Mouse (Mus musculus) ES-CJ7 (cell line): ENCODE data around the gene Vps8.
A peak's percentile ranks its signal among the peaks of the same experiment; 100 is the strongest.

ENCODE experiments used
- DNase-seq: peaks from one replicate; pipeline ENCODE4 v3.0.0; 2011; ENCODE audit warnings: low read depth, low spot score

The Vps8 gene

GRCm38 (mm10) chr16:21550453-21550852 lies 127.5 kb downstream of the Vps8 start:
- DNase-seq, result no peak

DNA sequence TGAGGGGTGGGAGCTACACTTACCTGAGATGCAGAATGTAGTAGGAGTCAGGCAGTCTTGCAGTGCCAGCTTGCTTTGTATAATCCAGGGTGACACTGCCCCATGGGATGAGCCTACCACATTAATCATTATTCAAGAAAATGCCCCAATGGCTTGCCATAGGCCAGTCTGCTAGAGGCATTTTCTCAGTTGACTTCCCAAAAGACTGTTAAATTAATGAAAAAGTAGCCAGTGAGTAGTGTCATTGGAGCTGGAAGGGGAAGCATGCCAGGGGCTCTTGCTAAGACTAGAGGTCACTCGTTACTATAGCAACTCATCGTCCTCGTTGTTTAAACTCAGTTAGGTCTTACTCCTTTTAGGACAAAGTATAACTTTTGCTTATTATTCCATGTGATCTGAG lies 130.6 kb downstream of the Vps8 start:
- DNase-seq, result no peak

- no peak for DNase-seq
Observed at GRCm38 (mm10) chr16:21562625-21563300, 139.8 kb downstream of the Vps8 start.

- DNase-seq, result no peak
Observed at GRCm38 (mm10) chr16:21563322-21563721, 140.4 kb downstream of the Vps8 start.

DNA sequence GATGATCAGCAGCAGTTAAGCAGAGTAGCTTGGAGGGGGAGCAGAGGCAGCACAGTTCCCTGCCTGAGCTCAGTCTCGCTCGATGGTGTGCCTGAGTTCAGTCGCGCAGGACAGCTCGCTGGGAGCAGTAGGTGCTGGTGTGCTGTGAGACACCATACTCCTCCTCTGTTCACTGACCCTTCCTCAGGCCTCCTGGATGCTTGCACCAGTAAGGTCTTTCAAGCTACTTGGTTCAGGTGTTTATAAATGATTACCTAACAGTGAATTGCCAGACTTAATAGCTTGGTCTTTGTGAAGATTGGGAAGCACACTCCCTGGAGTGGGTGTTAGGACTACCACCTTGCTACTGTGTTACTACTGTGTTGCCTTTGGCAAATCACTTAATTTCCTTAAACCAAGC lies 144.2 kb downstream of the Vps8 start:
- no peak for DNase-seq

DNA sequence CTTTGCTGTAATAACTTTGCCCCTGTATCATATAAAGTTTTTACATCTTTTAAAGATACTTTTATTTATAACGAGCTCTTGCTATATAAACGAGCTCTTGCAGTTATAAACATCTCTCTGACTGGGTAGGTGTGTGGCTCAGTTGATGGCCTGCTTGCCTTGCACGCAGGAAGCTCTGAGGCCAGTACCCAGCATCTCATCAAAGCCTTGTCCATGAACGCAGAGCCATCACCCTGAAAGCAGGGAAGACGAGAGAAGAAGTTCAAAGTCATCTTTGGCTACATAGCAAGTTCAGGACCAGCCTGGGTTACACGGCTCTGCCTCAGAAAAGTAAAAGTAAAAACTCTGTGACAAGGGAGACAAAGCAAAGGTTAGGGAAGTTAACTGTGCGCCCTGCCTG lies 147.0 kb downstream of the Vps8 start:
- DNase-seq, result no peak

DNA sequence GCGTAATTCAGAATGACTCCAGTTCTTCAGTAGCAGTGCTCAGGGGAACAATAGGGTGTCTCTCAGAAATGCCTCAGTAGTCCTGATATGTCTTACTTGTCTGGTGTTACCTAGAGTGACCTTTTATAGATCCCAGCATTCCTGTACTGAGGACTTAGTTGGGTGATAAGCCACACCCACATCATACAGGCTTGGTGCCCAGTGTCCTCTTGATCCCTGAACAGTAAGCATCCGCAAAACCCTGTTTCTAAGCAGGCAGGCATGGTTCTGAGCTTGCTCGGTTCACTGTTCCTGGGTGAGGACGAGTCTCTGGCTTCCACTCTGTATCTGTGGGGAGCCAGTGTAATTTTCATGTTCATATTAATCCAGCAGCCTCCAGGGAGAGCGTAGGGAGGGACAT lies 147.9 kb downstream of the Vps8 start:
- no peak for DNase-seq

- DNase-seq, result no peak
Observed at GRCm38 (mm10) chr16:21576000-21576420, 153.1 kb downstream of the Vps8 start.

DNA sequence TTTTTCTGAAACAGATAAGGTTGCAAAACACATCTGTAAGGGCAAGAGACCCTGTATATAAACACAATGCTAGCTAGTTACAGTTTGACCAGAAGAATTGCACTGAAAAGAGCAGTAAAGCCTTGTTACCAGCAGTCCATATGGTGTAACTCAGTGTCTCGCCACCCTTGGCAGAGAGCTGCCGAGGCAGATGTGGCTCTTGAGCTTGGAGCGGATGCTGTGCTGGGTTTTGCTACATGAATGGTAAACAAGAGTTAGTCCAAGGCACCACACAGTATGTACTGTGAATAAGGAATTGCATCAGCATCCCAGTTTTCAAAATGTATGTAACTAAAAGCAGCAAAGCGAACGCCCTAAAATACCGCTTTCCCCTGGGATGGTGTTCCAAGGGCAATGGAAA lies 166.2 kb downstream of the Vps8 start:
- no peak for DNase-seq

DNA sequence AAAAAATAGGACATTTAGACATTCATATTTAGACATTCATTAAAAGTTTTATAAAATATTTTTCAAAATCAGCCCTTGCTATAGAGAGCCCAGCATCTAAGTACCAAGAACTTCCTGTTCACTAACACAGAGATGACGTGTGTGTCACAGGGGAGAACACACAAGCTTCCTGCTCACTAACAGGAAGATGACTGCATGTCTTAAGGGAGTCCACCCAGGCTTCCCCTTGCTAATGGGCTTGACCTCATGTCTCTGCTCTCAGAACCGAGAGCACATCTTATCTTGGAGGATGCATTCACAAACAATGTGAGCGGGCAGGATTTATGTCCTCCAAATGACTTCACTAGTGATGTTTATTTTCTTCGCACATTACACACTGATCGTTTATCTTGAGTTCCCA lies 167.9 kb downstream of the Vps8 start:
- DNase-seq, result no peak

DNA sequence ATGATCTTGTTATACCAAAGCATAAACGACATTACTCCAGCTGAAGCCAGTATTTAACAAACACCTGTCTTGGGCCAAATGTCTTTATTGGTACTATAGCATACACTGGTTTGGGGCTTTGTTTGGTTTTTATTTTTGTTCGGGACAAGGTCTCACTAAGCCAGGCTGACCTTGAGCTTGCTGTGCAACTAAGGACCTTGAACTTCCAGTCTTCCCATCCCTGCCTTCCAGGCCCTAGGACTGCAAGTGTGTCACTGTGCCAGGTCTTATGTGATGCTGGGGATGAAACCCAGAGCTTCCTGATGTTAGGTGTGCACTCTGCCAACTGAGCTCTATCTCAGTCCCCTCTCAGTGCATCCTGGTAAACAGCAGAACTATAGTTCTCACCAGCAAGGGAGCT lies 168.6 kb downstream of the Vps8 start:
- no peak for DNase-seq

- DNase-seq, result no peak
Observed at GRCm38 (mm10) chr16:21595539-21595938, 172.6 kb downstream of the Vps8 start.

GRCm38 (mm10) chr16:21604354-21604753 lies 181.4 kb downstream of the Vps8 start:
- no peak for DNase-seq

- no peak for DNase-seq
Observed at GRCm38 (mm10) chr16:21606249-21607020, 183.5 kb downstream of the Vps8 start.

DNA sequence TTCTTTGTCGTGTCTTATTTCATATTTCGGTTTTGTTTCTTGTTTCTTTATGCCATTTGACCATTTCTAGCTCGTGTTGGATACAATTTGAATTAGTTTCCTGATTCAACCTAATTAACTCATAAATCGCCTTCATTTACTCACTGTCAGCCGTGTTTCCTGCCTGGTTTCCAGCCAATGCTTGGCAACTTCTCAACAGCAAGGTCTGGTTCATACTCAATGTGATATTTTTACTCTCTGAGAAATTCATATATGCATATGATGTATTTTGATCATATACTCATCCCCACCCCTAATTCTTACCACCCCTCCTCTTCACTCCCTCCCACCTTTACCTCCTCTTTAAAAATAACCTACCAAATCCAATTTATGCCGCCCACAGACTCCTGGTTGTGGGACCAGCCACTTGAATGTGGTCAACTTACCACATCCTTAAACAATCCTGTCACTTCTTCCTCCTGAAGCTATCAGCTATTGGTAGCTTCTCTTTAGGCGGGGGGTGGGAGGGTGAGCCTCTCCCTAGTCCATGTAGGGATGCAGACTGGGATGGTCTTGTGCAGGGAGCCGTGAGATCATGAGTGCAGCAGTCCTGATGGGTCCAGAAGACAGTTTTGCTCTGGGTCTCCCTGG lies 184.2 kb downstream of the Vps8 start:
- DNase-seq, result no peak

DNA sequence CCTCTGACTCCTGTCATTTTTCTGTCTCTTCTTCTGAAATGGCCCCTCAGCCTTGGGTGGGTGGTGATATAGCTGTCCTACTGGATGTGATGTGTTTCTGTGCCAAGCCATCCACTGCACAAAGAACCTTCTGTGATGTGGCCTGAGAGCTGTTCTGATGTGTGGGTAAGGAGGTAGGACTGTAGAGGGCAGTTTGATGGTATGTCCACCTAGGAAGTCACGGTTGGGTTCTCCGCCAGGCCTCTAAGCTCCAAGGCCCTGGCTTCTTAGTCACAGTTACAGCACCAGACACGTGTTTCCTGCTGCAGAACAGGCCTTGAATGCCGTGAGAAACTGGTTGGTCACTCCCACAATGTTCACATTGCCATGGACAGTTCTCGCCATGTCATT lies 184.7 kb downstream of the Vps8 start:
- DNase-seq, result no peak

GRCm38 (mm10) chr16:21608176-21608865 lies 185.4 kb downstream of the Vps8 start:
- no peak for DNase-seq

GRCm38 (mm10) chr16:21610473-21610872 lies 187.6 kb downstream of the Vps8 start:
- no peak for DNase-seq

GRCm38 (mm10) chr16:21615802-21616201 lies 192.9 kb downstream of the Vps8 start:
- peak; percentile 53 for DNase-seq

- DNase-seq, result no peak
Observed at GRCm38 (mm10) chr16:21620630-21621029, 197.7 kb downstream of the Vps8 start.

DNA sequence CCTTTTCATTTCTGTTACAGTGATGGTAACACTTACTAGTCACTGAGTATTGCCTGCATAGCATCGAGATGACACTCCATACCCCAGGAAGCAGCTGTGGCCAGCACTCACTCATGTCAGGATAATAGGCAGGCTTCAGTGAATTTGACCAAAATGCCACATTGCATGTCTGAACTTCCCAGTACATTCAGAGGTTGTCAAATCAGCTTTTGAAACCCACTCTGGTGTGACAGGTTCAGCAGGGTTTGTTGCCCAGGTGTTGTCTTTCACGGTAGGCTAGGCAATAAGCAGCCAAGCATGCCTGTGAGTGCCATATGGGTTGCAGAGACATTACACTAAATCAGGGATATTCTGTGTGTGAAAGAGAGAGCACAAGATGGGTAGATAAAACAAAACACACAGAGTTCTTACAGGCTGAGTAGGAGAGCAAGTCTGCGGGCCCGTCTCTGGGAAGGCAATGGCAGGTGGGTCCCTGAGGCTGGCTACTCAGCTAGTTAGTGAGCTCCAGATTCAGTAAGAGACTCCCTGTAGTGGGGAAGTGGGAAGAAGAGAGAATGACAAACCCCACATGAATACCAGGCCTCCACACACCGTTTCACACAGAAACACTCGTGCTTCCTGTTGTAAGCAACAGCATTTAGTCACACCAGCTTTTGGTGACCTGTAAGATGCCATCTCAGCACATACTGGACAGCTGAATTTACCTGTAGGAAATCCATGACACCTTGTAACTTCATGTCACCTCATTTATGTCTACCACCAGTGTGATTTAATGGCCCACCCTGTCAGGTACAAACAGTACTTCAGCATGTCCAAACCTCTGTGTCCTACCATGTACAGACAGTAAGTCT lies 203.1 kb downstream of the Vps8 start:
- no peak for DNase-seq
